Mouse (Mus musculus) cerebellum, postnatal 4 days (tissue): ENCODE results near the gene Gm773.
"Not testable (repeated sequence)": the region's sequence is repeated elsewhere in the genome, so short reads cannot be mapped to it uniquely, and the experiment has no call there.

ENCODE experiments used
- DNase-seq, 2 experiments: peaks; one replicate each; pipeline ENCODE4 v3.0.0; 2022; ENCODE audit warnings: low spot score in 2 of 2, mixed read lengths in 1 of 2

Gene Gm773

GRCm38 (mm10) chrX:56212771-56213170 is at the start of gene Gm773:
Gm773 (minus strand) TSS chrX:56212881.
- DNase-seq = no peak

GRCm38 (mm10) chrX:56186449-56186848 is 26.2 kb downstream of the Gm773 start:
- DNase-seq = not testable (repeated sequence)

GRCm38 (mm10) chrX:56151396-56151795 is 61.3 kb downstream of the Gm773 start:
- no peak for DNase-seq
